Mouse (Mus musculus) layer of hippocampus, adult 9-11 months (tissue): ENCODE measurements around the gene Psmc5.

ENCODE experiments used
- DNase-seq: peaks from one replicate; pipeline ENCODE4 v3.0.0; 2022

Psmc5 gene

DNA sequence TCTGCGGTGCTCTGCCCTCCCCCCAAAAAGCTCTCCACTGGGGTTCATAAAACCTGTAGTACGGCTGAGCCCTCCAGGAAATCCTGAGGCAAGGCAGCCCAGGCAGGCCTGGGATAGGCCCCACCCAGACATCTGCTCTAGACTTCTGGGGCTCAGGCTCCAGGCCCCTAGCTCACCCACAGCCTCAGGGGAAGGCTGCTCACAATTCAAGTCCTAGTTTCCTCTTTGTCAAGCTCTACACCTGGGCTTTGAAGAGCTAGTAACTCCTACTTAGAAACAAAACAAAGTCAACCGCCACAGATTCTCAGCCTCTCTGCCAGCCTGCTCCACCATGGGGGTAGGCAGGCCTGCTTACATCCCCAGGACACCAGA, 13.1 kb downstream of the Psmc5 start:
- no peak for DNase-seq

DNA sequence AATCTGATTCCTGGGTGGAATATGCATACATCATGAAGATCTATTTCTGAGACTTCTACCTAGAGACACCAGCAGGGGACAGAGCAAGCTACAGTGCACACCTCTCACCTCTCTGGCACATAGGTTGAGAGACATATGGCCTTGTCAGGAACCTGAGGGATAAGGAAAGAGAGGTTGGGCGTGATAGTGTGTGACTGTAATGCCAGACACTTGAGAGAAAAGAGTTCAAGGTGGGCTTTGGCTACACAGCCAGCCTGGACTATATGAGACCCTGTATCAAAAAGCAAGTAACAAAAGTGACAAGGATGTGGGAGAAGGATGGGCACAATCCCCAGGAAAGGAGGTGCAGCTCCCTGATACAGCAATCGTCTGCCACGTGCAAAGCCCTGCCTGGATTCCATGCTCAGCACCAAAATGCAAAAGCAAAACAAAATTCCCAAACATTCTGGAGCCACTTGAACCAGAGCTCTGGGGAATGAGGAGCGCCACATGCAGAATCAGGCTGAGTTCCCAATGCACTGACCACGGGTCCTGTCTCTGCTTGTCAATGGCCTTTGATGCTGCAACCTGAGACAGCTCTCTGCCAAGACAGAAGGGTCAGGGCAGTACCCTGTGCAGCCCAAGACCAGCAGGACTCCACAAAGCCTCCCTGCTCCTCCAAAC, 15.3 kb downstream of the Psmc5 start:
- no peak for DNase-seq

DNA sequence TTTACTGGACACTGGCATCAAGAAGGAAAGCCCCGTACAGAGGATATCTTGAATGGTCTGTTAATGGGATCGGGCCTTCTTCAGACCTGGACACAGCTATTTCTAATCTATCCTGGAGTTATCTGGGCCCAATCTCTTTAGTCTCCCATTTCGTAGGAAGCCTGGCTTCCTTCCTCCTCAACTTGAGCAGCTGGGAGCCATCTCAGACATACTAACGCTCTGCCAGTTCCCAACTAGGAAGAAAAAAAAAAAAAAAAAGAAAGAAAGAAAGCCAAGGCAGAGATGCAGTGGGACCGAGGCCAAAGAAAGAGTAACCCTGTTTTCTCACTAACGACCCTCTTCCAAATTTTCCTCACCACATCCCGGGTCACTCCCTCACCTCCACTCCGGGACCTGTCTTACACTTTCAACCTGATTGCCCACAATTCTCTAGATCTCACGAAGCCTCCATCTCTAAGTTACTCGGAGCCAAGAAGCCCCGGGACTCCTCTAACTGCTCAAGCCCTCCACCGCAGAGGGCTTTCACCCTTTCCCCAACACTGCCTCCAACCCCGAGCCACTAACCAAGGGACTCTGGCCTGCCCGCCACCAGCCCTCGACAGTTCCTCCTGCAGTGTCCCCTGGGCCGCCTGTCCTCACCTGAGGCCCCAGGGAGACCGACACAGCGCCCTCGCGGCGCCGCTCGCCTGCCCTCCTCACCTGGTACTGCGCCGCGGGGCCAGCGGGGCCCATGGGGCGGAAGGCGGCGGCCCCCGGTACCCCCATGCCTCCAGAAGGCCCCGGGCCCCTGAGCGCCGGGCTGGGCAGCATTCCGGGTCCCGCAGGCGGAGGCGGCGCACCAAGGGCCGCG, 16.1 kb downstream of the Psmc5 start:
- DNase-seq = no peak

DNA sequence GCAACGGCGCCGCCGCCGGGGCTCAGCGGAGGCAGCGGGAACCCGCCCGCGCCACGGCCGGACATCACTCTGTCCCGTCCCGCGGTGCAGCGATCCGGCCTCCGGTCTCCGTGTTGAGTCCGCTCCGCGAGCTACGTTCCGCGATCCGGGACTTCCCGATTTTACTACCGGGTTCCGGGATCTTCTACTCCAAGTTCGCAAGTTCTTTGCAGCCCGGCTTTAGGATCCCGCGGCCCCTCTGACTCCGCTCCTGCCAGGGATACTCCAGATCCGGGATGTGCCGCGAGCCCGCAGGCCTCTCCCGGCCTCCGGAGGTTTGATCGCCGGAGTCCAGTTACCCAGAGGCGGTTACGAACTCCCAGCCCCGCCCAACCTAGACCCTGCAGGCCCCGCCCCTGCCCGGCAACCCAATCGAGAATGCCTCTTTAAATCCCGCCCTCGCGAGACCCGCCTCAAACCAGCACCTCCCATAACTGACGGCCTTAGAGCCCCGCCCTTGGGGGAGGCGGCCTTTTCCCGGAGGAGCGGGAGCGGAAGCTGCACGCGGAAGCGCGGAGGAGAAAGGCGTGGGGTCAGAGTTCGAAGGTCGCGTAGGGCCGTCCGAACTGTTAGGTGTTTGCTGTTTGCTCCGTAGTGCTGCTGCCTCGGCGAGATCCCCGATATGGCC, 16.8 kb downstream of the Psmc5 start, which contains the start of gene Smarcd2:
Gene Smarcd2 (minus strand): TSS at position 329 of the 667 bp plus-strand sequence.
- DNase-seq = peak; percentile 100

DNA sequence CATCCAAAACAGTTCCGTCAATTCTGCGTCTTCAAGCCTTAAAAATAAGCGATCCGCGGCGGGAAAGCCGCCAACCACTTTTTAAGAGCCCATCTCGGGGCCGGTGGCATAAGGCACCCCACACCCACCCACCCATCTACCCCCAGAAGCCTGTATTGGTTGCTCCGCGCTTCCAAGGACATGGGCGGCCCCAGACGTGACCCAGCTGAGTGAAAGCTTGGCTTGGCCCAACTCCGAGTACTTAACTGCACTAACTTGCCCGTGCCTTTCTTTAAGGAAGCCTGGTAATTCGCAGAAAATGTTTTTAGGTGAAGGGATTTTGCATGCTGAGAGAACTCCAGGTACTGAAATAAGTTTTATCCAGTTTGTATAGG, 17.3 kb downstream of the Psmc5 start:
- DNase-seq = no peak

- no peak for DNase-seq
These were observed 17.9 kb downstream of the Psmc5 start for GRCm38 (mm10) chr11:106273811-106274210.

GRCm38 (mm10) chr11:106274374-106274773, 18.4 kb downstream of the Psmc5 start:
- no peak for DNase-seq

DNA sequence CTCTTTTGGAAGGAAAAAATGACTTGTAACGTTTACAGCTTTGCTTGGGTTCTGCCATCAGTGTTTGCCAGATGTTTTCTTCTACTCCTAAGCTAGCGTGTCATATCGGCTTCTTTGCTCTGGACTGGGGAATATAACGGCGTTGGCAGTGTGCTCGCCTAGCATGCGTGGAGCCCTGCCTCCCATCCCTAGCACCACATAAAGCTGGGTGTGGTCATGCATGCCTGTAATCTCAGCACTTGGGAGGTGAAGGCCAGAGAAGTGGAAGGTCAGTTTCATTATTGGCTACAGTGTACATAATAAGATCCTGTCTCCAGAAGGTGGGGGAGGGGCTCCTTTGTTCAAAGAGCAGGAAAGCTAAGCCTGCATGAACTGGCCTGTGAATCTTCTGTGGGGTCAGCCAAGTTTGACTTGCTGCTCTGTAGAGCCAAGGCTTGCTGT, 19.0 kb downstream of the Psmc5 start:
- no peak for DNase-seq

GRCm38 (mm10) chr11:106276454-106276853, 20.5 kb downstream of the Psmc5 start, which contains the start of gene Tcam1:
TSS of gene Tcam1 (plus strand) at chr11:106276672.
- DNase-seq = peak; percentile 91

- no peak for DNase-seq
These were observed 26.5 kb downstream of the Psmc5 start for GRCm38 (mm10) chr11:106282452-106282851.

DNA sequence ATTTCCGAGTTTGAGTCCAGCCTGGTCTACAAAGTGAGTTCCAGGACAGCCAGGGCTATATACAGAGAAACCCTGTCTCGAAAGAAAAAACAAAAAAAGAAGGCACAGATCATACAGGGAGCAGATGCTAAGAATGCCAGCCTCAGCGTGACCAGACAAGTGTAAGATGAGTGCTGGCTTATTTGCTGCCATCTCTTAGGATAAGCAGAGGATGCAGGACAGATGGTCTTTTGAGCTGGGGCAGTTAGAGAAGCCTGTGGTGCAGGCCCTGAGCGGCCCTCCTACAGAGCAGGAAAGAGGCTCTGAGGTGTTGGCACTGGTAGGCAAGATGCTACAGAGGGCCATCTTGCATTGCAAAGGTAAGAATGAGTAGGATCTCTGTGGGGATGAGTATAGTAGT, 27.4 kb downstream of the Psmc5 start:
- no peak for DNase-seq

- no peak for DNase-seq
These were observed 28.2 kb downstream of the Psmc5 start for GRCm38 (mm10) chr11:106284126-106284525.

DNA sequence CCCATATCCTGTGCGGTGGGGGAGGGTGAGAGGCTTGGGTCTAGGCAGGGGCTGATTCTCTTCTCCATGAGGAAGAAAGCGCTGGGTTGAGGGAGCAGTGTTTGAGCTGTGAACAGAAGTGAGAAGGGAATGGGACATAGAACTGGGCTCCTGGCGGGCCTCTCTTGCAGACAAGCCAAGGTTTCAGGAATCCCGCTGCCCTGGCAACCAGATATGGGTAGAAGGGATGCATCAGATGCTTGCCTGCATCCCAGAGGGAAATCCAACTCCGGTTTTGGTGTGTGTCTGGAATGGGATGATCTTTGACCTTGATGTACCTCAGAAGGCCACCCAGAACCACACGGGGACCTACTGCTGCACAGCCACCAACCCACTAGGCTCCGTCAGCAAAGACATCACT, 30.3 kb downstream of the Psmc5 start:
- DNase-seq = no peak

GRCm38 (mm10) chr11:106286987-106287386, 31.0 kb downstream of the Psmc5 start:
- DNase-seq = no peak

GRCm38 (mm10) chr11:106289369-106289768, 33.4 kb downstream of the Psmc5 start:
- DNase-seq = no peak

DNA sequence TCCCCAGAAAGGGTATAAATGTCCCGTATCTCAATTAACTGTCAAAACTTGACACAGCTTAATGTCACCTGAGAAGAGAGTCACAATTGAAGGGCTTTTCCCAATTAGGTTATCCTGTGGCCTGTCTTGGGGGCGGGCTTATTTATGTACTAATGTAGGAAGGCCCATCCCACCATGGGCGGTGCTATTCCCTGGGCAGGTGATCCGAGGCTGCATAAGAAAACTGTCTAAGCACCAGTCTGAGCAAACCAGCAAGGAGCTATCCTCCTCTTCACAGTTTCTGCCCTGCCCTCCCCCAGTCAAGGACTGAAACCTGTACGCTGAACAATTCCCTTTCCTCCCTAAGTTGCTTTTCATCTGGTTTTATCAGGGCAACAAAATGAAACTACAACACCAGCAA, 34.4 kb downstream of the Psmc5 start:
- DNase-seq = no peak

- DNase-seq = no peak
These were observed 35.9 kb downstream of the Psmc5 start for GRCm38 (mm10) chr11:106291861-106292260.

GRCm38 (mm10) chr11:106301765-106302164, 45.8 kb downstream of the Psmc5 start, which contains the start of gene Gh:
TSS of gene Gh (minus strand) at chr11:106301865.
- DNase-seq = no peak

GRCm38 (mm10) chr11:106302634-106303033, 46.7 kb downstream of the Psmc5 start:
- DNase-seq = no peak

DNA sequence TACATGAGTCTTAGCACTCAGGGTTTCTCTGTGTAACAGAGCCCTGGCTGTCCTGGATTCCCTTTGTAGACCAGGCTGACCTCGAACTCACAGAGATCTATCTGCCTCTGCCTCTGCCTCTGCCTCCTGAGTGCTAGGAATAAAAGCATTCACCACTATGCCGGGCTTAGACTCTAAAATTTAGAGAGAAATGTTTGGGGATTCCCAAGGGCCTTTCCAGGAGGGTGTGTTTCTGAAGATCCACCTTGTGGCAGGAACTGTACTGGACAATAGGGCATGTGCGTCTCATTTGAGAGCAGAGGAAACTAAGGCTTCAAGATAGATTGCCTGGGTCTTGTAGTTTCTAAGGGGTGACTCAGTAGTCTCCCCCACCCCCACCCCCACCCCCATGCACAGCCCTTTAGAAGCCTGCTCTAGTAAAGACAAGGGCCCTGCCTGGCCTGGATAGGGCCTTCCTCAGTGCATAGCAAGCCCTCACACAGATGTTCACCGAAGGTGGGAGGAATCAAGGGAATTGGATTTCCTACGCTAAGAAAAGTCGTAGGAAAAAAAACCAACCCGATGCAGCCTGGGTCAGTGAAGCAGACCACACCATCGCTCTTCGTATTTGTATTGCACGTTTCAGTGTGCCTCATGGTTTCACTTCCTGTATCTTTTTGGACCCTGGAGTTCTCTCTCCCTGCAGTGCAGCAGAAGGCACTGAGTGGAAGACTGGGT, 49.6 kb downstream of the Psmc5 start:
- DNase-seq = no peak

DNA sequence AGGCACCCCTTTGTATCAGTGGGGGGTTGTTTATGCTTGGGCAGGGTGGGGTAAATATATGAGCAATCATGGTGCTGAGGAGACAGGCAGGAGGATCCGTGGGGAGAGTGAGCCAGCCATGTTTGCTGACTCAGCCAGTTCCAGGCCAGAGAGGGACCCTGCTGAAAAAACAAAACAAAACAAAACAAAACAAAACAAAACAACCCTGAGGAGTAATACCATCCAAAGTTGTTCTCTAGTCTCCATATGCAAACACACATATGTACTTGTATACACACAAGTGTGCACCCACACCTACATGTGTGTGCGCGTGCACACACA, 50.1 kb downstream of the Psmc5 start:
- no peak for DNase-seq

DNA sequence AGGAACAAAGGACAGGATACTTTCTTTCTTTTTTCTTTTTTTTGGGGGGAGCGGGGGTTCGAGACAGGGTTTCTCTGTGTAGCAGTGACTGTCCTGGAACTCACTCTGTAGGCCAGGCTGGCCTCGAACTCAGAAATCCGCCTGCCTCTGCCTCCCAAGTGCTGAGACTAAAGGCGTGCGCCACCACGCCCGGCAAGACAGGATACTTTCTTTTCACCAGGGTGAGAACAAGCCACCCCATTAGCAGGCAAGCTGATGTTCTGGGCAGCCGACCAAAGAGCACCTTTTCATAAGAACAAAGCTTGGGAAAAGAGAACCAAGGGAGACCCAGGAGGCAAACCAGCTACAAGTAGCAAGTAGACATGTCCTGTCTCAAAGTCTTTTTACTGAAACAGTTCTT, 50.8 kb downstream of the Psmc5 start:
- DNase-seq = no peak

DNA sequence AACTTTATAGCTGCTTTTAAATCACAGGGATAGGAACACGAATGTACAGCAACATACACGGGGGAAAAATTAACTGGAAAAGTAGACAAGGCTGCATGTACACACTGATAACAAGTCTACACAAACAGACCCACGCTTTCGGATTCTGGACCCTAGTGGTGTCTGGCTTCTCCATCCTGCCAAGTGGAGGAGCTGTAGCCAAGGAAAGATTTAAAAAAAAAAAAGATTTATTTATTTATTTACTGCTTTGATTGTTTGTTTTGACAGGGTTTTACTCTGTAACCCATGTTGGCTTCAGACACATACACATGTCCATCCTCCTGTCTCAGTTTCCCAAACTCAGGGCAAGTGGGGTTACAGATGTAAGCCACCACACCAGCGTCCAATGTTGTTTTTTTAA, 51.5 kb downstream of the Psmc5 start:
- no peak for DNase-seq
